12 mouse cellular contexts compared by ENCODE assay signal in genomic region chr16:66761546-66762473, GRCm38 (mm10).
"Had no signal": no experiment of that assay in that cellular context is flagged by ENCODE, and none has a peak within 500 bp of the region (broad histone marks: within the 10 kb centered on the region; RNA-seq: fewer than 3 reads in every experiment).

No protein-coding gene starts in this region.

- H3K27me3 ChIP-seq: limb, embryonic 13.5 days; neural tube, embryonic 15.5 days had no signal

- DNase-seq: kidney, postnatal 10 days; kidney, postnatal 4 days; lung, adult 18-20 months; right cerebral cortex, postnatal 4 days; spleen, adult 18-20 months; thymus, adult 18-20 months; thymus, postnatal 14 days had no signal

- H3K9me3 ChIP-seq: limb, embryonic 13.5 days; neural tube, embryonic 15.5 days had no signal

- H3K9ac ChIP-seq: limb, embryonic 13.5 days; liver, embryonic 14.5 days; neural tube, embryonic 15.5 days had no signal

- H3K27ac ChIP-seq: layer of hippocampus, adult 2 months; limb, embryonic 13.5 days; liver, embryonic 14.5 days; neural tube, embryonic 15.5 days had no signal

- H3K36me3 ChIP-seq: limb, embryonic 13.5 days; neural tube, embryonic 15.5 days had no signal

- H3K4me1 ChIP-seq: limb, embryonic 13.5 days; neural tube, embryonic 15.5 days had no signal

- H3K4me2 ChIP-seq: limb, embryonic 13.5 days; neural tube, embryonic 15.5 days had no signal

- H3K4me3 ChIP-seq: layer of hippocampus, adult 2 months; limb, embryonic 13.5 days; myocyte; neural tube, embryonic 15.5 days had no signal
